Mouse (Mus musculus): ENCODE results near the gene Pradc1. TPM values are rescaled to one million over a fixed set of nuclear protein-coding genes. Genes with fewer than 3 reads are reported as not detected.
A peak's percentile ranks its signal among the peaks of the same experiment; 100 is the strongest.
"Not testable (repeated sequence)": the region's sequence is repeated elsewhere in the genome, so short reads cannot be mapped to it uniquely, and the experiment has no call there.

Gene Pradc1
- total RNA-seq, 2 experiments from 2014 or later = 10.7 to 14.7 TPM

- intact Hi-C loops (cut with DNase I) = loop anchor here (5.0 to 10.0 kb wide), 2 partner anchors 134 to 462 kb away; partner anchors contain the start of genes Alms1, Nat8f1 and Tprkb
Observed at GRCm38 (mm10) chr6:85452816-85453215, 1.0 kb upstream of the Pradc1 start.

GRCm38 (mm10) chr6:85452411-85452665 lies 568 bp upstream of the Pradc1 start:
- no peak for DNase-seq
- intact Hi-C loops (cut with DNase I) = loop anchor here (5.0 to 10.0 kb wide), 2 partner anchors 135 to 462 kb away; partner anchors contain the start of genes Alms1, Nat8f1 and Tprkb

More at GRCm38 (mm10) chr6:85452816-85453215, 1.0 kb upstream of the Pradc1 start:
- no peak for DNase-seq

GRCm38 (mm10) chr6:85450697-85451663 lies 790 bp downstream of the Pradc1 start, which contains the start of gene Cct7:
Cct7 (plus strand) TSS chr6:85451514.
- DNase-seq = peak; percentile 96 to 97
- intact Hi-C loops (cut with DNase I) = loop anchor here (5.0 to 10.0 kb wide), 2 partner anchors 136 to 464 kb away; partner anchors contain the start of genes Alms1, Nat8f1 and Tprkb

- intact Hi-C loops (cut with DNase I) = loop anchor here (5.0 to 10.0 kb wide), 2 partner anchors 137 to 465 kb away; partner anchors contain the start of genes Alms1, Nat8f1 and Tprkb
- DNase-seq = not testable (repeated sequence)
Observed at GRCm38 (mm10) chr6:85450140-85450539, 1.6 kb downstream of the Pradc1 start.

GRCm38 (mm10) chr6:85447351-85447750 lies 4.4 kb downstream of the Pradc1 start:
- intact Hi-C loops (cut with DNase I) = no loop called here
- no peak for DNase-seq

GRCm38 (mm10) chr6:85445286-85445685 lies 6.5 kb downstream of the Pradc1 start:
- DNase-seq = no peak
- intact Hi-C loops (cut with DNase I) = no loop called here

GRCm38 (mm10) chr6:85444266-85444965 lies 7.4 kb downstream of the Pradc1 start:
- no peak for DNase-seq
- intact Hi-C loops (cut with DNase I) = no loop called here

- intact Hi-C loops (cut with DNase I) = no loop called here
- DNase-seq = no peak
Observed at GRCm38 (mm10) chr6:85443488-85444233, 8.1 kb downstream of the Pradc1 start.

GRCm38 (mm10) chr6:85441142-85441541 lies 10.6 kb downstream of the Pradc1 start:
- intact Hi-C loops (cut with DNase I) = no loop called here
- DNase-seq = no peak

- intact Hi-C loops (cut with DNase I) = no loop called here
- DNase-seq = no peak
Observed at GRCm38 (mm10) chr6:85436631-85437030, 15.1 kb downstream of the Pradc1 start.

GRCm38 (mm10) chr6:85436204-85436603 lies 15.6 kb downstream of the Pradc1 start:
- intact Hi-C loops (cut with DNase I) = no loop called here
- no peak for DNase-seq

GRCm38 (mm10) chr6:85433865-85434264 lies 17.9 kb downstream of the Pradc1 start:
- intact Hi-C loops (cut with DNase I) = no loop called here
- DNase-seq = no peak

- intact Hi-C loops (cut with DNase I) = no loop called here
- DNase-seq = peak; percentile 83 to 85
Observed at GRCm38 (mm10) chr6:85431842-85432431, 19.8 kb downstream of the Pradc1 start, which contains the start of gene Smyd5. Smyd5 (plus strand) TSS chr6:85431989.

- intact Hi-C loops (cut with DNase I) = no loop called here
- DNase-seq = no peak
Observed at GRCm38 (mm10) chr6:85431274-85431841, 20.4 kb downstream of the Pradc1 start.

- DNase-seq = no peak
- intact Hi-C loops (cut with DNase I) = no loop called here
Observed at GRCm38 (mm10) chr6:85423836-85424379, 27.9 kb downstream of the Pradc1 start, which contains the start of gene Noto. Noto (plus strand) TSS chr6:85423886.

- intact Hi-C loops (cut with DNase I) = no loop called here
- no peak for DNase-seq
Observed at GRCm38 (mm10) chr6:85419150-85419549, 32.6 kb downstream of the Pradc1 start.

- intact Hi-C loops (cut with DNase I) = no loop called here
- DNase-seq = no peak
Observed at GRCm38 (mm10) chr6:85415829-85416228, 35.9 kb downstream of the Pradc1 start.

GRCm38 (mm10) chr6:85410771-85411273 lies 40.9 kb downstream of the Pradc1 start:
- intact Hi-C loops (cut with DNase I) = loop anchor here (1.0 to 2.0 kb wide), 2 partner anchors 148 to 251 kb away; no protein-coding TSS in a partner anchor
- peak; percentile 55 to 59 for DNase-seq

- DNase-seq = no peak
- intact Hi-C loops (cut with DNase I) = loop anchor here (10.0 kb wide), 1 partner anchor 364 kb away; no protein-coding TSS in a partner anchor
Observed at GRCm38 (mm10) chr6:85409003-85409402, 42.8 kb downstream of the Pradc1 start.
